Mouse (Mus musculus) forebrain, embryonic 11.5 days (tissue): ENCODE measurements around the gene Tmco4. TPM values are rescaled to one million over a fixed set of nuclear protein-coding genes. Genes with fewer than 3 reads are reported as not detected.

Source experiments
- ATAC-seq: fragments of 200-750 bp; cut with Nextera tagmentation; replicated peaks from 2 replicates; pipeline ENCODE4 v1.8.0; 2017; ENCODE audit warnings: moderate TSS enrichment; ENCODE audit not compliant: low FRiP score
- DNase-seq: peaks from one replicate; pipeline ENCODE4 v3.0.0-alpha.2; 2017; ENCODE audit warnings: low spot score
- H3K27ac ChIP-seq: fragments of 300-500 bp; sonication (generic); 2 replicates; pipeline ENCODE4 v1.5.1; 2014; ENCODE audit warnings: low read depth, low read length
- H3K27me3 ChIP-seq: fragments of 300-500 bp; sonication (generic); 2 replicates; pipeline ENCODE4 v1.6.1; 2014; ENCODE audit warnings: mild to moderate bottlenecking, low read length, mixed read lengths; ENCODE audit not compliant: control insufficient read depth, insufficient read depth
- H3K36me3 ChIP-seq: fragments of 300-500 bp; sonication (generic); 2 replicates; pipeline ENCODE4 v1.6.1; 2014; ENCODE audit warnings: mild to moderate bottlenecking, low read length, moderate library complexity, mixed read lengths; ENCODE audit not compliant: control insufficient read depth, insufficient read depth
- H3K4me1 ChIP-seq: fragments of 300-500 bp; sonication (generic); replicated peaks from 2 replicates; pipeline ENCODE4 v1.6.1; 2014; ENCODE audit warnings: low read length, mixed read lengths; ENCODE audit not compliant: control insufficient read depth, insufficient read depth
- H3K4me2 ChIP-seq: fragments of 300-500 bp; sonication (generic); 2 replicates; pipeline ENCODE4 v1.6.1; 2014; ENCODE audit warnings: low read depth, mild to moderate bottlenecking, low read length, moderate library complexity, mixed read lengths; ENCODE audit not compliant: severe bottlenecking
- H3K4me3 ChIP-seq: fragments of 300-500 bp; sonication (generic); 2 replicates; pipeline ENCODE4 v1.5.1; 2014; ENCODE audit warnings: low read depth, low read length
- H3K9ac ChIP-seq: fragments of 300-500 bp; sonication (generic); 2 replicates; pipeline ENCODE4 v1.6.1; 2014; ENCODE audit warnings: low read length
- H3K9me3 ChIP-seq: fragments of 300-500 bp; sonication (generic); 2 replicates; pipeline ENCODE4 v1.6.1; 2016; ENCODE audit warnings: low read length, mixed read lengths; ENCODE audit not compliant: control insufficient read depth
- WGBS: fragments of 180-500 bp; shearing (Covaris S2); extraction: QIAGEN DNeasy Blood & Tissue Kit; methylation state at CpG from one replicate; pipeline ENCODE4 v1.1.7; 2014; 5-methylcytosine and 5-hydroxymethylcytosine counted together
- polyA plus RNA-seq: library from polyadenylated mRNA; unstranded; fragments of >200 nt; fragmentation: Nextera tagmentation; extraction: Ambion mirVana; gene quantifications from 2 replicates; pipeline ENCODE4 v1.2.1, GENCODE M21; 2014

The Tmco4 gene
- polyA plus RNA-seq, 1 experiment from 2014 or later, result 0.96 TPM

DNA sequence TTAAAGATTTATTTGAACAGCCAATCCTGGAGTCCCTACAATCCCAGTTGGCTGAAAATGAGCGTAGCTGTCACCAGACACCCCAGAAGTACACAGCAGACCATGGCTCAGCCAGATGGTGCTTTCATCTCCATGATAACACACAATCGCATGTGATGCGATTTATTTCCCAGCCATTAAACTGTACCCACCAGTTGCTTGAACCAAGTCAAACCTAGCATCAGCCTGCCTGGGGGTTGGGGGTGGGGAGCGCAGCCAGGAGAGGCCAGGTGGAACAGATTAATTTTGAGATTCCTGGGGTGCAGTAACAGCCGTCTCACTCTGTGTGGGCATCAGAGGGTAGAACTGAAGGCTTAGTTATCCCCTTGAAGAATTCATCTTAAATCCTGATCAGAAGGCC lies 73.7 kb downstream of the Tmco4 start:
- H3K36me3 ChIP-seq, result no peaks in the 10 kb centered on the region
- no peaks in the 10 kb centered on the region for H3K27me3 ChIP-seq
- H3K4me2 ChIP-seq, result no peak overlapping the region
- no peak overlapping the region for H3K9ac ChIP-seq
- no peak for ATAC-seq
- H3K9me3 ChIP-seq, result peaks cover 2% of the 10 kb centered on the region; the same call in 1 of the 2 replicates
- H3K27ac ChIP-seq, result no peak overlapping the region
- no peak for DNase-seq
- no peak overlapping the region for H3K4me3 ChIP-seq
- no peaks in the 10 kb centered on the region for H3K4me1 ChIP-seq
- 82% methylated on average over 5 of the region's 5 CpGs for WGBS

DNA sequence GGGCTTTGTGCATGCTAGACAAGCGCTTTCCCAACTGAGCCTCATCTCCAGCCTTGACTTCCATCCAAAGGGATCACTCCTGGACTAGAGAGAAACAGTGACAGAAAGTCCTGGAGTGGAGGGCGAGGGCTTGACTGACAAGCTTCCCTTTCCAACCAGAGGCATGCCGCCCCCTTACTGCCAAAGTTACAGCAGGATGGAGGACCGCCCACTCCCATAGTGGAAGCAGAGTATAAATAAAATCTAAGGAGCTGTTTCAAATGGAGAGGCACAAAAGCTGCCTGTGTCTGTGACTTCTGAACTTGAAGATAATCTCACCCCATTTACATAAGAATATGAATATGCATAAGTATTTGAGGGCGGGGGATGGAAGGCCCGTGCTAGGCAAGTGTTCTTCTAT lies 75.8 kb downstream of the Tmco4 start:
- no peak overlapping the region for H3K27ac ChIP-seq
- WGBS, result 75% methylated on average over 6 of the region's 6 CpGs
- no peaks in the 10 kb centered on the region; the same call in 1 of the 2 replicates for H3K27me3 ChIP-seq
- H3K9ac ChIP-seq, result no peak overlapping the region
- ATAC-seq (no peak), DNase-seq (no peak)
- H3K4me1 ChIP-seq, result no peaks in the 10 kb centered on the region
- no peaks in the 10 kb centered on the region for H3K36me3 ChIP-seq
- peaks cover 2% of the 10 kb centered on the region; the same call in 1 of the 2 replicates for H3K9me3 ChIP-seq
- H3K4me2 ChIP-seq, result no peak overlapping the region
- H3K4me3 ChIP-seq, result no peak overlapping the region

DNA sequence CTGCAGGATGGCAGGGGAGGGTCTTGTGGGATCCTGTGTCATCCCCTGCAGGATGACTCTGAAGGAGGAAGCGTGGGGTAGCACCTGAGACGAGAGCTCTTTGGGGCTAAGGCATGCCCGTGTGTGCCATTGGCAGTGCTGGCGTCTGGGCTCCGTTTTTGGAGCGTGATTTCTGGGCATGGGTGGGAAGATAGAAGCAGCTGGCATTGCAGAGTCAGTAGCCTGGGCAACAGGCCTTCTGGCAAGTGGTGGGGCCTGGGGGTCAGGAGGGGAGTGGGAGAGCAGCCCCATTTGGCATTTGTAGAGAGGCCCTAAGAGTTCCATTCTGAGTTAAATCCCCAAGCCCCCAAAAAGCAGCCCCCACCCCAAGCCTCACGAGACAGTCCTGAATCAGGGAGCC lies 80.1 kb downstream of the Tmco4 start:
- no peaks in the 10 kb centered on the region for H3K36me3 ChIP-seq
- ATAC-seq (no peak), DNase-seq (no peak)
- no peaks in the 10 kb centered on the region for H3K9me3 ChIP-seq
- H3K9ac ChIP-seq, result no peak overlapping the region
- no peaks in the 10 kb centered on the region; the same call in 1 of the 2 replicates for H3K27me3 ChIP-seq
- H3K4me2 ChIP-seq, result no peak overlapping the region
- H3K4me3 ChIP-seq, result no peak overlapping the region
- no peaks in the 10 kb centered on the region for H3K4me1 ChIP-seq
- 82% methylated on average over 7 of the region's 7 CpGs for WGBS
- H3K27ac ChIP-seq, result no peak overlapping the region

DNA sequence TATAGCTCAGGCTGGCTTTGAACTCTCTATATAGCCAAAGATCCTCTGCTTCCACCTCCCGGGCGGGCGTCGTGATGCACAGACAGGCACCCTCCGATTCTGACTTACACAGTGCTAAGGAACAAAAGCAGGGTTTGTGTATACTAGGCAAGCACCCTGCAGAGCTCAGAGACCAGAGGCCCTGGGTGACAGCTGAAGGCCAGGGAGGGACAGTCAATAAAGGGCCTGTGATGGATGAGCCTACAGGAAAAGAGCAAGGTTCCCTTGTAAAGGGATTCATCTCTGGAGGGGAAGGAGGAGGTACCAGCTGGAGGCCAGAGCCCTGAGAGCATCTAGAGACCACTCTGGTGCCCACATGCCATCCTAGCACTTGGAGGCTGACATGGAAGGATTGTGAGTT lies 80.7 kb downstream of the Tmco4 start:
- Histone ChIP-seq H3K4me3 (no peak overlapping the region), H3K4me1 (no peaks in the 10 kb centered on the region), H3K27me3 (no peaks in the 10 kb centered on the region; the same call in 1 of the 2 replicates), H3K36me3 (no peaks in the 10 kb centered on the region), H3K4me2 (no peak overlapping the region), H3K27ac (no peak overlapping the region), H3K9me3 (no peaks in the 10 kb centered on the region), H3K9ac (no peak overlapping the region)
- DNase-seq (no peak), ATAC-seq (no peak)
- 58% methylated on average over 5 of the region's 5 CpGs for WGBS

DNA sequence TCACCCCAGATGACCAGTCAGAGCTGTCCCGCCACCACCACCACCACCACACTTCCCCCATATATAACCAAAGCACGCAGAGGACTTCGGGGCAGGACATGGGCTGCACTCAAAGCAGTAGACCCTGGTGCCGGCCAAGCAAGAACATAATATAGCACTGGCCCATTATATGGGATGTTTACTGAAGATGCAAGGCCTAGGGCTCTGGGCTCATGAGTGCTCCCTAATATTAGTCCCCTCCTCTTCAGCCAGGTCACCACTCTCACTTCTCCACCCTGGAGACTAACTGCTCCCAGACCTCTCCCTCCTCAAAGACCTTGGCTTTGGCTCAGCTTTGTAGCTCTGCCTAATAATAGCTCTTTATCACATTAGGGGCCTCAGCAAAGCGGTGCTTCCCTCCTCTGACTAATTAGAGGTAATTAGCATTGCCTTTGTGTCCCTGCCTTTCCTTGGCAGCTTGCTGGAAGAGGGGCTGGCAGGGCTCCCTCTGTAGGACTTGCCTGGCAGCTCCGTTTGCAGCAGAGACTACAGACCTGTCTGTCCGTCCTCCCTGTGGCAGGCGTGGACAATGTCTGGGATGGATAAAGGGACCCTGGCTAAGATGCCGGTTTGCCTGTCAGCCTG lies 81.7 kb downstream of the Tmco4 start:
- Histone ChIP-seq H3K4me2 (no peak overlapping the region), H3K27me3 (no peaks in the 10 kb centered on the region; the same call in 1 of the 2 replicates), H3K4me1 (no peaks in the 10 kb centered on the region), H3K27ac (no peak overlapping the region), H3K4me3 (no peak overlapping the region), H3K9ac (no peak overlapping the region), H3K36me3 (no peaks in the 10 kb centered on the region), H3K9me3 (no peaks in the 10 kb centered on the region)
- WGBS, result 44% methylated on average over 9 of the region's 9 CpGs
- peak; percentile 72 for DNase-seq
- ATAC-seq, result peak; percentile 60

DNA sequence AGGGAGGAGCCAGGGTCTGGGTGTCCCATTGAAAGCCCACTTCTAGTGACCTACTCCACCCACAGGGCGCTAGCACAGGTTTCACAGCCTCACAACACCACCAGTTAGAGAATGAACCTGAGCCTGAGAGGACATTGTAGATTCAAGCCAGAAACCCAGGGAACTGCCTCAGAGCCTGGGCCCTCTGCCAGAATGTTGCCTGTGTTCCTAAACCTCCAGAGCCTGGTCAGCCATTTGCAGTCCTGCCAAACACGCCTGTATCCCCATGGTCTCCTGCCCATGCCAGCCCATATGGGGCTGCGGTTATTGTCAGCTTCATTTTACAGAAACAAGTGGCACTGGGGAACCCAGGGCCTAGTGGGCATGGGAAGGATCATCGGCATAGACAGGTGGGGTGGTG lies 82.6 kb downstream of the Tmco4 start:
- no peaks in the 10 kb centered on the region for H3K36me3 ChIP-seq
- H3K27ac ChIP-seq, result no peak overlapping the region
- ATAC-seq, result no peak
- H3K9ac ChIP-seq, result no peak overlapping the region
- no peak for DNase-seq
- H3K4me1 ChIP-seq, result no peaks in the 10 kb centered on the region
- H3K27me3 ChIP-seq, result no peaks in the 10 kb centered on the region; the same call in 1 of the 2 replicates
- no peaks in the 10 kb centered on the region for H3K9me3 ChIP-seq
- WGBS, result 86% methylated on average over 4 of the region's 4 CpGs
- no peak overlapping the region for H3K4me2 ChIP-seq
- H3K4me3 ChIP-seq, result no peak overlapping the region

DNA sequence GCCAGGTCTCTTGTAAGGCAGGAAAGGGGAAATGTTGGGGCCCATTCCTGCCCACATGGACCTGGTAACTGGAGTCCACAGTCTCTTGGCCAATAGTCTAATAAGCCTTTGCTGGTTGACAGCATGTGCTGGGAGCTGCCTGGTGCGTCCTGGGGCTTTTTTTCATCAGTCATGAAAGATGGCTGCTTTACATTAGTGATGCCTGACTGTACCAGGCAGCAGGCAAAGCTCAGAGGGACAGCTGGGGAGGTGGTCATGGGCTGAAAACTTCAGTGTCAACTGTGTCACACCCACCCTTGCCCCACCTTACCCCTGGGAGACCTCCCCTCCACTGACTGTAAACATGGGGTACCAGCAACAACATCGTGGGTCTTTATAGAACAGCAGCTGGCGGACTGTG lies 83.1 kb downstream of the Tmco4 start:
- 84% methylated on average over 3 of the region's 3 CpGs for WGBS
- H3K9ac ChIP-seq, result no peak overlapping the region
- DNase-seq, result no peak
- no peaks in the 10 kb centered on the region for H3K36me3 ChIP-seq
- no peaks in the 10 kb centered on the region for H3K9me3 ChIP-seq
- no peak for ATAC-seq
- H3K4me3 ChIP-seq, result no peak overlapping the region
- H3K4me1 ChIP-seq, result no peaks in the 10 kb centered on the region
- H3K4me2 ChIP-seq, result no peak overlapping the region
- no peak overlapping the region for H3K27ac ChIP-seq
- H3K27me3 ChIP-seq, result no peaks in the 10 kb centered on the region; the same call in 1 of the 2 replicates

DNA sequence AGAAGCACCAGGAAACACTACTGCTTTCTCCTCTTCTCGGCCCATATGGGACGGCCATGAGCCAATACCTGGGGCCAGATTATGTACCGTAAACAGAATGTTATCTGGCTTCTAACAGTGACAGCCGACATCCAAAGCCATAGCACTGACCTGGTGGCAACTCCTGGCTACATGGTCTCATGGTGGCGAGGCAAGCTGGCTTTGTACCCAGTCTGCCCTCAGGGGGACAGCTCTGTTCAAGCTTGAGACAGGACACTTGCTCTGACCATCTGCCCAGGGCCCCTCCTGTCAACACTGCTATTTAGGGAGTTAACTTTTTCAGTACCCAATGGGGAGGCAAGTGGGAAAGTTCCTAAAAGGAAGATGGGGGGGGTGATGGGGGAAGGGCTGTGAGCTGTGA lies 84.6 kb downstream of the Tmco4 start:
- Histone ChIP-seq H3K27me3 (no peaks in the 10 kb centered on the region; the same call in 1 of the 2 replicates), H3K4me2 (no peak overlapping the region), H3K9me3 (no peaks in the 10 kb centered on the region), H3K4me1 (no peaks in the 10 kb centered on the region), H3K36me3 (no peaks in the 10 kb centered on the region), H3K9ac (no peak overlapping the region), H3K4me3 (no peak overlapping the region), H3K27ac (no peak overlapping the region)
- no peak for ATAC-seq
- WGBS, result 77% methylated on average over 5 of the region's 5 CpGs
- no peak for DNase-seq

DNA sequence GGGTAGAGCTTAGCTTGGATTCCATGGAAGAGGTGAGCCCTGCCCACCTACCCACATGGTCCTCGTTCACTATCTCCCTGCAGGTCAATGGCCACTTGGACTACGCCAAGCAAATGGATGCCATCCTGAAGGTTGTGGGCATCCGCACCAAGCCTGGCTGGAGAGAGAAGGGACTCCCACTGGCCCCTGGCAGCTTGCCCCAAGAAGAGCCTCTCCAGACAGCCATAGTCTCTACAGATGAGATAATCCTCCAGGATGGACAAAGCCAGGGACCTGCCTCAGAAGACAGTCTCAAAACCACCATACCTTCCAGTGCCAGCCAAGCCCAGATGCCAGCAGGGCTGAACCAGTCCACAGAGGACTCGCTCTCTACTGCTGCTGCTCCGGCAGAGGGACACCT lies 85.3 kb downstream of the Tmco4 start:
- Histone ChIP-seq H3K4me3 (no peak overlapping the region), H3K4me2 (no peak overlapping the region), H3K4me1 (no peaks in the 10 kb centered on the region), H3K36me3 (no peaks in the 10 kb centered on the region), H3K9me3 (no peaks in the 10 kb centered on the region), H3K9ac (no peak overlapping the region), H3K27me3 (no peaks in the 10 kb centered on the region), H3K27ac (no peak overlapping the region)
- WGBS, result 89% methylated on average over 5 of the region's 5 CpGs
- DNase-seq (no peak), ATAC-seq (no peak)
